Mouse (Mus musculus): ENCODE results near the gene Slc35b3. TPM values are rescaled to one million over a fixed set of nuclear protein-coding genes. Genes with fewer than 3 reads are reported as not detected.

The Slc35b3 gene
- polyA plus RNA-seq (2015; fragmentation: Nextera tagmentation; extraction: Ambion mirVana), result 44.8 and 51.9 TPM in 2 replicates

GRCm38 (mm10) chr13:38960063-38961050, at the start of gene Slc35b3:
TSS of gene Slc35b3 (minus strand) at chr13:38960875.
- DNase-seq (ENCODE audit: low spot score), result peak; percentile 86

DNA sequence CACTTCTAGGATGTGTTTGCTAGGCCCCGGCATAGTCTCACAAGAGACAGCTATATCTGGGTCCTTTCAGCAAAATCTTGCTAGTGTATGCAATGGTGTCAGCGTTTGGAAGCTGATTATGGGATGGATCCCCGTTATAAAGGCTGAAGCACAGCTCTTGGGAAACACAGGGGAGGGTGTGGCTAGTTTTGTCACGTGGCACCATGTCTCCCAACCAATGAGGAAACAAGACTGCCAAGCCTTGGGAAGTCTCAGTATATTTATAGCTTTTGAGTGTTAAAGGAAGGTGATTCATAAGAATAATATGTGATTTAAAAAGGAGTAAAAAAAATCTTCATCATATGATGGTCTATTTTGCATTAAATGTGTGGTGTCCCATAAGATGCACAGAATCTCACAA, 49.6 kb upstream of the Slc35b3 start:
- DNase-seq (ENCODE audit: low spot score), result no peak

DNA sequence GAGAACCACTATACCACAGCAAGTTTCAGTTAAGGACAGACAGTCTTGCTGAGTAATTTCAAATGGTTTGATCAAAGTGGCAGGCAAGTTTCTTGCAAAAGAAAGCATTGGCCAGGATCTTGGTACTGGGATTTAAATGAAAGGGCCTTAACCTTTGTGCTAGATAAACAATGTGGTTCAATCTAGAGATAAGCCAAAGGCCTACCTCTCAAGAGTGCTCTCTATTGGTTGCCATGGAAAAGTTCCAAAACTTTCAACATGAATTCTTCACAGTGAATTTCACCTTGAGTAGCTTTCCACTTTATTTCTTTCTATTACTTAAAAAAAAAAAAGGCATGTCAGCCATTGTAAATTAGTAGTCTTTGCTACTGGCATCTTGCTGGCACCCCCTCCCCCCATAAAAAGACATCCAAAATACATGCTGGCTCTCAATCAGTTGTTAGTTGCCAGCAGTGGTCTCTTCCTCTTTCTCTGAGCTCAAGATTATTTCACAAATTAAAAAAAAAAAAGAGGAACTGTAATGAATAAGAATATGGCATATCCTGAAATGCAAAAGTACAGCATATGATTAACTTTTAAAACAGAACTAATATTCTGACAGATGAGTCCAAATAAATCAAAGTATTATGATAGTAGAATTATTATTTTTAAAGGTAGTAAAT, 42.6 kb upstream of the Slc35b3 start:
- no peak for DNase-seq (ENCODE audit: low spot score)

DNA sequence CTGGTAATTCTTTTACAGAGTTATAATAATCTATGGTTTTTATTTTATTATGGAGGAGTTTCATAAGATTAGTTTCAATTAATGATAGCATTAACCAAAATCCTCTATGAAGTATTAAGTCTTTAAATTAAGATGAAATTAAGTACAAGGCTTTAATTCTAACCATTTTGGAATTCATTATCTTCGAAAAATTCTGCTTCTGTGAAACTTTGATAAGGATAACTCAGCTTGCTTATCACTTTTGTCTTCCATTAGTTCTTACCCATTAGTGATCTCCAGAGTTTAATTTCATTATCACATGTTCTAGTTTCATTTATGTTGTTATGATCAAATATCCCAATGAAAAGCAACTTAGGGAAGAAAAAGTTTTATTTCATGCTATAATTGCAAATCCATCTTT, 41.7 kb upstream of the Slc35b3 start:
- no peak for DNase-seq (ENCODE audit: low spot score)

GRCm38 (mm10) chr13:39001434-39001833, 40.8 kb upstream of the Slc35b3 start:
- no peak for DNase-seq (ENCODE audit: low spot score)

GRCm38 (mm10) chr13:38998958-38999357, 38.3 kb upstream of the Slc35b3 start:
- DNase-seq (ENCODE audit: low spot score), result no peak

GRCm38 (mm10) chr13:38992529-38992928, 31.9 kb upstream of the Slc35b3 start:
- DNase-seq (ENCODE audit: low spot score), result no peak

- no peak for DNase-seq (ENCODE audit: low spot score)
These were observed 23.1 kb upstream of the Slc35b3 start for GRCm38 (mm10) chr13:38983751-38984150.

DNA sequence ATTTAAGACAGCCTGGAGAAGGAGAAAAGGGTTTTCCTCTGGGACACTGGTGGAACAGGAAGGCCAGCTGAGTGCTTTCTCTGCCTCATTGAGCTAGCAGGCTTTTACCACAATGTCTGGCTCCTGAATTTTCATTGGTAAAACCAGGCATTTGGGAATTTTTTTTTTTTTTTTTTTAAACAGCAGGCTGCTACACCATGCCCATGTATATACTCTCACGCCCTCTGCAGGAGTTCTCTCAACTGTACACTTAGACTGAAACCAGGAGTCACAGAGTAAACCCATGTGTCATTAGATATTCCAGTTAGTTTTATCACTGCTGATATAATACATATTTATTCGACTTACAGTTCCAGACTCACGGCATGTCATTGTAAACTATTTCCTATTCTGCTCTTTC, 20.2 kb upstream of the Slc35b3 start:
- no peak for DNase-seq (ENCODE audit: low spot score)

DNA sequence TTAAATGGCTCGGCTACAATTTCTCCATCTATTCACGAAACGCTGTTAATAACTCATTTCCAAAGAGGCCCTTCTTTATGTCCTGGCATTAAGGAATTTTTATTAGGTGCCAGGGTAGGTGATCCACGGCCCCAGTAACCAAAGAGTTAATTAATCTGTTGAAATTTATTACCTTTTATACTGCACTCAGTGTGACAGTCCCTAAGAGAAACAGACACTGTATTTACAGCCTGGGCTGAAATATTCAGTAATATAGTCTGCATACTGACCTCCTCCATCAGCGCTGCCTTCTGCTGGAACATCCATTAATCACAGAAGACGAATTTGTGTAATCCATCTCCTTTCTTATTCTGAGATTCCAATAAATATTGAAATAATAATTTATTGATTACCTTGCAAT, 16.3 kb upstream of the Slc35b3 start:
- no peak for DNase-seq (ENCODE audit: low spot score)

GRCm38 (mm10) chr13:38975853-38976252, 15.2 kb upstream of the Slc35b3 start:
- DNase-seq (ENCODE audit: low spot score), result no peak

DNA sequence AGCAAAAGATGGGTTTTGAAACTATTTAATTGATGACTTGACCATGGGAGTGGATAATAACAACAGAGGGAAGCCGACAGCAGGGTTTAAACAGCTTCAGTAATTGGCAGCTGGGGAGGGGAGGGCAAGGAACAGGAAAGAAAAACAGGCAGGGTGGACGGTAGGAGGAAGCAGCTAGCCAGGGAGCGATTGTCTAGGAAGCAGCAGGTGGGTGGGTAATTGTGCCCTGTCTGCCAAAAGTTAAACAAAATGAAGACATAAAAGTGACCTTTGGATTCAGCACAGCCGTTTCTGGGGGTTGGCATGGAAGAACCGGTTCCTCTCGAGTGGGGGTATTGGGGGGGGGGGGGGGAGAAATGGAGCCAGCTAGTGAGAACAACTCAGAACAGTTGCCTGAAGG, 11.9 kb upstream of the Slc35b3 start:
- DNase-seq (ENCODE audit: low spot score), result no peak

DNA sequence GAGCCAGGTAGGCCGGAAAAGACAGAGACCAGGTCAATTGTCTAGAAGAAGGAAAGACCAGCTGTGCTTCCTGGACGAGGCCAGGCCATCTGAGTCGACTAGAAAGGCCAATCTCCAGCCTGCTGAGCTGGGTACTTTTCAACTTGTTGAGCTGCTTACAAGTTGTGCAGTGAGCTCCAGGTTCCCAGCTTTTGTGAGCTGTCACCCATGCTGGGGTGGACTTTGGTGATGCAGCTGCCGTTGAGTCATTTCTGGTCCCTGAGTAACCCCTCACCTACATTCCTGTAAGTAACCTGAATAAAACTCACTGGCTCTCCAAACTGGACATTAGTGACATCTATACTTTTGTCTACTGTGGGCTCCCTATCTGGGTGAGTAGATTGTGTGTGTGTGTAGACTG, 10.4 kb upstream of the Slc35b3 start:
- DNase-seq (ENCODE audit: low spot score), result no peak

GRCm38 (mm10) chr13:38967518-38967917, 6.8 kb upstream of the Slc35b3 start:
- DNase-seq (ENCODE audit: low spot score), result no peak

GRCm38 (mm10) chr13:38966922-38967448, 6.3 kb upstream of the Slc35b3 start:
- DNase-seq (ENCODE audit: low spot score), result no peak

GRCm38 (mm10) chr13:38962771-38963170, 2.1 kb upstream of the Slc35b3 start:
- no peak for DNase-seq (ENCODE audit: low spot score)

DNA sequence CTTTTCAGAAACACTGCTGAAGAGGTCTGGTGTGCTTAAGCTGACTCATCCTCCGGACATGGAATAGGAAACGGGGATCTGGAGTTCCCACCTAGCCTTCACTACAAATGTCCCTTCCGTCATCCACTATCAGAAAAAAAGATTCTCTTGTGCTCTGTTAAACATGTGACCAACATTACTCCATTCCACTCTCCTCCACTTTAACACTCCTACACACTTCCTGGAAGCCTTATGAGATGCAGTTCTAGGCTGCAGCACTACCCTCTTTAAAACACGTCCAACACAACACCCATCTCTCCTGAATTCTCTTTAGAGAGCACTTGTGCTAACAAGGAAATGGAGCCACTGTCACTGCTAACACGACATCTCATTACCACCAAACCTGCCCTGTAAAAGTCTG, 2.6 kb downstream of the Slc35b3 start:
- no peak for DNase-seq (ENCODE audit: low spot score)

GRCm38 (mm10) chr13:38946296-38947012, 14.2 kb downstream of the Slc35b3 start:
- no peak for DNase-seq (ENCODE audit: low spot score)

- DNase-seq (ENCODE audit: low spot score), result no peak
These were observed 14.9 kb downstream of the Slc35b3 start for GRCm38 (mm10) chr13:38945767-38946166.

DNA sequence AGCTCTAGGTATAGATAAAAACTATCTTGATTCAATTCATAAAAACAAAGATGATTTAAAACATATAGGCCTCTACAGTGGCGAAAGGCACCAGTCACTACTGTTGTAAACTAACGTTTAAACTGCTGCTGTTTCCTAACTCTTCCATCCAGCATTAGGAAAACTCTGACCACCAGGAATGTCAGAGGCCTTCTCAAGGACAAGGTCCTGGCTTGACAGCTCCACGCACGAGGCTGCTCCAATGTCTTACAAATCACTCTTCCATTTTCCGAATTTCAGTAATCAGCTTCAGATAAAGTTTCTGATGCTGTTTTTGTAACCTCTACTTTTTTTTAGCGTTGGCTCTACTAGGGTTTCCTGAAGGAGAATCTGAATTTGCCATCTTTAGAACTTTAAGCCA, 15.7 kb downstream of the Slc35b3 start:
- DNase-seq (ENCODE audit: low spot score), result no peak

- DNase-seq (ENCODE audit: low spot score), result no peak
These were observed 18.9 kb downstream of the Slc35b3 start for GRCm38 (mm10) chr13:38941786-38942185.

- no peak for DNase-seq (ENCODE audit: low spot score)
These were observed 19.4 kb downstream of the Slc35b3 start for GRCm38 (mm10) chr13:38941280-38941679.
